Mouse (Mus musculus) lung, postnatal 14 days (tissue): ENCODE results near the gene Ccpg1os.
A peak's percentile ranks its signal among the peaks of the same experiment; 100 is the strongest.

Experiments used
- DNase-seq: peaks from one replicate; pipeline ENCODE4 v3.0.0; 2021

Ccpg1os gene

GRCm38 (mm10) chr9:72975242-72975641 lies 9.9 kb downstream of the Ccpg1os start:
- DNase-seq = no peak

- DNase-seq = no peak
Observed at GRCm38 (mm10) chr9:72974734-72975133, 10.4 kb downstream of the Ccpg1os start.

GRCm38 (mm10) chr9:72972984-72973383 lies 12.2 kb downstream of the Ccpg1os start:
- DNase-seq = no peak

- DNase-seq = no peak
Observed at GRCm38 (mm10) chr9:72972435-72972834, 12.7 kb downstream of the Ccpg1os start.

- peak; percentile 20 for DNase-seq
Observed at GRCm38 (mm10) chr9:72969874-72970273, 15.3 kb downstream of the Ccpg1os start.

GRCm38 (mm10) chr9:72968349-72969061 lies 16.7 kb downstream of the Ccpg1os start:
- DNase-seq = peak; percentile 54

GRCm38 (mm10) chr9:72961959-72962358 lies 23.2 kb downstream of the Ccpg1os start:
- DNase-seq = no peak

GRCm38 (mm10) chr9:72961346-72961745 lies 23.8 kb downstream of the Ccpg1os start:
- DNase-seq = no peak

GRCm38 (mm10) chr9:72958521-72959450 lies 26.4 kb downstream of the Ccpg1os start, which contains the start of the genes Dyx1c1 and Gm44503:
TSS of gene Dyx1c1 (plus strand) at chr9:72958785.
TSS of gene Gm44503 (plus strand) at chr9:72958852.
- peak; percentile 80 for DNase-seq

- DNase-seq = peak; percentile 61
Observed at GRCm38 (mm10) chr9:72955546-72955945, 29.6 kb downstream of the Ccpg1os start.

GRCm38 (mm10) chr9:72954746-72955145 lies 30.4 kb downstream of the Ccpg1os start:
- peak; percentile 31 for DNase-seq

- no peak for DNase-seq
Observed at GRCm38 (mm10) chr9:72949572-72949971, 35.6 kb downstream of the Ccpg1os start.

GRCm38 (mm10) chr9:72947010-72947409 lies 38.2 kb downstream of the Ccpg1os start:
- DNase-seq = no peak

- DNase-seq = no peak
Observed at GRCm38 (mm10) chr9:72944286-72944685, 40.9 kb downstream of the Ccpg1os start.

- no peak for DNase-seq
Observed at GRCm38 (mm10) chr9:72943424-72943823, 41.8 kb downstream of the Ccpg1os start.

- peak; percentile 18 for DNase-seq
Observed at GRCm38 (mm10) chr9:72936301-72936700, 48.9 kb downstream of the Ccpg1os start.

- DNase-seq = no peak
Observed at GRCm38 (mm10) chr9:72935309-72935708, 49.9 kb downstream of the Ccpg1os start.

- no peak for DNase-seq
Observed at GRCm38 (mm10) chr9:72931166-72931790, 53.9 kb downstream of the Ccpg1os start.
